Mouse (Mus musculus) cerebellum, adult 11 months (tissue): ENCODE measurements around the gene Cldn6.

ENCODE experiments used
- DNase-seq: peaks from one replicate; pipeline ENCODE4 v3.0.0; 2022

Gene Cldn6

DNA sequence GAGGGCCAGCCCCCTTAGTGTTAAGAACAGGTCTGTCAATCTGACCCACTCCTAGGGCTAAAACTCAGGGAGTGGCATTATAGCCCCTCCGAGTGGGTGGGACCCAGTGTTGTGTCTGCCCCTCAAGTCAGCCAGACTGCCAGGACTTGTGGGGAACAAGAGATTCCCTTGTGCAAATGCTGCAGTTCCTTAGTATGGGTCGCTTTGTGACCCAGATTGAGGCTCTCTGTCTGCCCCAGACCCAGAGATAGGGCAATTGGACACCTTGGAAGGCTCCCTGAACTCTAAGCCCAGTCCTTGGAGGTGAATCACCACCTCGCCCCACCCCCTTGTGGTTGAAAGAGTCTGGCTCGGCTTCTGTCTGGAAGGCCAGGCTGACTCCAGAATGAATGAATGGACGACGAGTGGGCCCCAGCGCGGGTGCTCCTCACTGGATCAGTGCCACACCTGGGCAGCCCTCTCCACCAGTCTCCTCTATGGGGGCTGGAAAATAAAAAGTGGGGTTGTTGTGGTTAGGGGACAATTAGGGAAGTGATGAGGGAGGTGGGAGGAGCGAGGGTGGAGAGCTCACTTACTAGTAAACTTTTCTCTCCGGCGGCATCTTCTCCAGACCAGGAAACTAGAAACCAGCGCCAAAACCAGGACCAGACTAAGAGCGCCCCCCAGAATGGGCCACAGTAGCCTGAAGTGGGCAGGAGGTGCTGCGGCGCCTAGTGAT lies 3.3 kb upstream of the Cldn6 start:
- peak; percentile 65 for DNase-seq

DNA sequence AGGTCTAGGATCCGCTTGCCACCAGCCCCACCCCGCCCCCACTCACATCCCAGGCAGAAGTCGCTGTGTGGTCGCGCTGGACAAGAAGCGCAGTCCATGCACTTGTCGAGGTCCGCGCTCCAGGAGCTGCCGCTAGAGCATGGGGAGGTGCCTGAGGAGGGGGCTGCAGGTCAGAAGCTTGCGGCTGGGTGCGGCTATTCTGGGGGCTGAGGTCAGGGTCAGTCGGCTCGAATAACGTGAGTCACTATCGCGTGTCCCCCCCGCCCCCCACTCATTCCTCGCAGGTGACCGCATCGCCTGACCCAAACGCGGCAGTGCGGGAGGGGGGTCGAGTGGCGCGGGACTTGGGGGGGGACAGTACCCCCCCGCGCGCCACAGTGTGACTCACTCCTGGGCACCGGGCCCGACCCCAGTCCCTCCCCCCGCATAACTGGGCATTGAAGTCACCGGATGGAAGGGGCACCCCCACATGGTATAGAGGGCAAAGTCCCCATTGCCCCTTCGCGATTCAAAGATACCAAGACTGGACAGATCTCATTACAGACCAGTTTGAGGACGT lies 2.5 kb upstream of the Cldn6 start:
- peak; percentile 62 for DNase-seq

DNA sequence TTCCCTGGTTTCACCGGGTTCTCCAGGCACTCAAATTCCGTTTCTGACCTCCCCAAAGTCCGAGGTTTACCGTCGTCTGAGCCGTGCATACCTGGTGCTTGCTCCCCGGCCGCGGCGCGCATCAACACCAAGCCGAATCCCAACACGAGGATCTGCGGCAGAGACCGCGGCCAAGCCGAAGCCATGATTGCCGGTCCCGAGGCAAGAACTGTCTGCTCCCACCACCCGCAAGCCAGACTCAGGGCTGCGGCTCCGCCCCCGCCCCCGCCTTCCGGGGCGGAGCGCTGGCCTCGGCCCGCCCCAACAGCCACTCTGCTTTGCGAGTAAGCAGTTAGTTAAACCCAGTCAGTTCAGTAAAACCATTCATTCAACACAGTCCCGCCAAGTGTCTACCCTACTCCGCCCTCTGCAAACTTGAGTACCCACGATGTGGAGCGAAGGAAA lies 1.8 kb upstream of the Cldn6 start, which contains the start of gene Tnfrsf12a:
Tnfrsf12a (minus strand) TSS at position 233 of the 444 bp plus-strand sequence.
- DNase-seq = peak; percentile 83

DNA sequence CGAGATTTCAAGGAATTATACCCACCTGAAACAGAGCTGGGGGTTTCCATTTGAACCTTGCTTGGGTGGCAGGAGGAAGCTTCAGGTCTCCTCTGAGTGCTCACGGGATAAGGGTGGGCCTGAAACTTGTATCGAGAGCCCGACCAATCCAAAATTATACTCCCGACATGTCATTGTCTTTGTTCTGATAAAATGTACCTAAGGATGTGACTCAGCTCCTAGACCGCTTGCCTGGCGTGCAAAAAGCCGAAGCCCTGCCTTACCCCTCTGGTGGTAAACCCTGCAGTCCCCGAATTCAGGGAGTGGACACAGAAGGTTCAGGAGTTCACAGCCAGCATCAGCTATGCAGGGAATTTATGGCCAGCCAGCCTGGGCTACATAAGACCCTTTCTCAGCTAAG lies 1.3 kb downstream of the Cldn6 start:
- DNase-seq = peak; percentile 9

DNA sequence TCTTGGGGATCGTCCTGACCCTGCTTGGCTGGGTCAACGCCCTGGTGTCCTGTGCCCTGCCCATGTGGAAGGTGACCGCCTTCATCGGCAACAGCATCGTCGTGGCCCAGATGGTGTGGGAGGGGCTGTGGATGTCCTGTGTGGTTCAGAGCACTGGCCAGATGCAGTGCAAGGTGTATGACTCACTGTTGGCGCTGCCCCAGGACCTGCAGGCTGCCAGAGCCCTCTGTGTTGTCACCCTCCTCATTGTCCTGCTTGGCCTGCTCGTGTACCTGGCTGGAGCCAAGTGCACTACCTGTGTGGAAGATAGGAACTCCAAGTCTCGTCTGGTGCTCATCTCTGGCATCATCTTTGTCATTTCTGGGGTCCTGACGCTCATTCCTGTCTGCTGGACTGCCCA lies 2.0 kb downstream of the Cldn6 start:
- peak; percentile 25 for DNase-seq

DNA sequence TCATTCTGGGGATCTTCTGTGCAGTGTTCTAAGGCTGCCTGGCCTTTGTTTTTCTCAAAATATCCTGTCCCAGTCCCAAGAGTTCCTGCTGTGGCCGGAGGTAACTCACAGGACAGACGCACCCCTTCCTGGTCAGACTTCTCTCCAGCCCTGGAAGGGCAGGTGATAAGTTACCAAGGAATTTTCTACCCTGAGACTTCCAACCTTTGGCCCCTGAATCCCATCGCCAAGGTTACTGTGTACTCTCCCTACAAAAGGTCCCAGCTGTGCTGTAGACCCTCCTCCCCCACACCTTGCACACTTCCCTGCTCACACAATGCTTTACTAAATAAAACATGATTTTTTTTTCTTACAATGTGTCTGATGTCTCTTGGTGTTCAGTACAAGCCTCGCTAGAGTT lies 3.0 kb downstream of the Cldn6 start:
- DNase-seq = no peak

DNA sequence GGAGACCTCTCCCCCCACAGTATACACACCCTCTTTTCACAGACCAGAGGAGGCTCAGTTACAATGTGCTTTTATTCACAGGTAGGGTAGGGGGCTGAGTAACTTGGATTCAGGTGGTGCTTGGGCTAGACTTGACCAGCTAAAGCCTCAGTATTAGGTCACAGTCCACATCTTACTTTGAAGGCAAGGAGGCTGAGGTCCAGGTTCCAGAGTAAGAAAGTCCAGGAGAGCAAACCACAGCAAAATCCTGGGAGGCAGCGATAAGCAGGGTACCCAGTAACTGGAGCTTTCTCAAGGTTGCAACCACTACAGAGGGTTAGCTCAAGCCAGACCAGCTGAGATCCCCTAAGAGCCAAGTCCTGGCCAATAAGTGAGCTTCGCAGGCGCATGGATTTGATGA lies 3.5 kb downstream of the Cldn6 start:
- no peak for DNase-seq

DNA sequence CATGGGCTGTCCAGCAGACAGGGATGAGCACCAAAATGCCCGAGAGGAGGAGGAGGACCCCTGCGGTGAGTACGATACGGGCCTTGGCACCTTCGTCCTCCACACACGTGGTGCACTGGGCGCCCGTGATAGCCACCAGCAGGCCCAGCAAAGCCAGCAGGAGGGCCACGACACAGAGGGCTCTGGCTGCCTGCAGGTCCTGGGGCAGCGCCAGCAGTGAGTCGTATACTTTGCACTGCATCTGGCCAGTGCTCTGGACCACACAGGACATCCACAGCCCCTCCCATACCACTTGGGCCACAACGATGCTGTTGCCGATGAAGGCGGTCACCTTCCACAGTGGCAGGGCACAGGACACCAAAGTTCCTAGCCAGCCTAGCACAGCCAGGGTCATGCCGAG lies 4.2 kb downstream of the Cldn6 start:
- no peak for DNase-seq

DNA sequence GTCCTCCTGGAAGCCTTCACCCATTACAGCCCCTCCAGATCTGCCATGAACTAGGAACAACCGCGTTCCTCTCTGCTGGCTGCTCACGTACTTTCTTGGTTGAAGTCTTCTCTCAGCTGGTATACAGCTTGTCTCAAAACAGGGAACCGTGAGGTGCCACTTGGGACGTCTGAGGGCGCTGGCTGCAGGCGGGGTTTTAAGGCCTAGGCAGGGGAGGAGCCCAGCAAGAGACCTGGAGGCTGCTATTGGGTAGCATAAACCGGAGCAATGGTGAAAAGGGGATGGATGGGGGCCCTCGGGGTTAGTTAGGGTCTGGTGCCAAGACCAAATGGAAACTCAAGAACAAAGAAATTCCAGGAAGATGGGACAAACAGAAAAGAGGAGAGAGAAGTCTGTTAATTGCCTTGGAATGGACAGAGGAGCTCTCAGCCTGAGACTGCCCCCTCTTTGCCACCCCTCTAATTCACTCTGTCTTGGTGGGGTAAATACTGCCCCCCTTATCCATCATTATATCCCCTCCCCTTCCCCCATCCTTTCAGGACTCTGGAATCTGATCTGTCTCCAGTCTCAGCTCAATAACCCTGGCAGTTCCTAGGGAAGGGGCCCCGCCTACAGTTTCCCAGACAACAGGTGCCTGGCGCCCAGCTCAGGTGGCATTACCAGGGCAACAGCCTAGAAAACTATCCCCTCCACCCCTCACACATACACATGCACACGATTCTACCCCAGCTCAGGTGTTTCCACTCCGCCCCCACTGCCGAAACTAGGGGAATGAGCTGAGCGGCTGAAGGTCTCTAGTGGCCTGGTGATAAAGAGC lies 5.0 kb downstream of the Cldn6 start, which contains the start of gene Cldn9:
Cldn9 (minus strand) TSS at position 171 of the 817 bp plus-strand sequence.
- DNase-seq = no peak

DNA sequence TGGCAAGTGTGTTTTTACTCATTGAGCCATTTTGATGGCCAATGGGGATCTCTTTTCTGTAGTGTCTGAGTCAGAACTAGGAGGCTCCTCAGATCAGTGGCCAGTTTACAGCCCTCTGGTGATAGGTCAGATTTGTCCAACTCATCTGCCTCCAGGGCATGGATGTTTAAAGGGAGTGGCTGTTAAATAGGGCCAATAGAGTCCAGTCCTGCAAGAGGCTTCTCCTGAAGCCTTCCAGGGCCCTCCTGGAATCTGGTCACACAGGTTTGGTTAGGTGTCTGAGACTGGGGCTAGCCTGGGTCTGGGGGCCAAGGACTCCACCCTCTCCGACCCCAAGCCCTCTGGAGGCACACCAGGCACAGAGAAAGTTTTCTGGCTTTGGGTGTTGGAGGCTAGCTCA lies 15.4 kb downstream of the Cldn6 start:
- no peak for DNase-seq

DNA sequence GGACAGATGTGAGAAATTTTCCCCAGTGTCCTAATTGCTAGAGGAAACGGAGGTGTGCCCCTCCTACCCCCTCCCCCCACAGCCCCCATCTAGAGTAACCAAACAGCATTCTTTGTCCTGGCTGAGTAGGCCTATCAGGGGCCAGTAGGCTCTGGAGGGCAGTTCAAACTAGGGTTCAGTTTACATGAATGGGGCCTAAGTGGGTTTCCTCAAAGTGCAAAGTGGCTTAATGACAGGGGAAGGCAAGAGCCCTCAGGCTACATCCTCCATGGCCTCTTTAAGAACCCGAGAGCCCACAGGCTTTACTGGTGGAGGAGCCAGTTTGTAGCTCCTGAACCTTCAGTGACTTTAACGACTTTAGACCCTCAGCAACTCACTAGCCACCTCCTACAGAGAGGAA lies 16.8 kb downstream of the Cldn6 start:
- no peak for DNase-seq

DNA sequence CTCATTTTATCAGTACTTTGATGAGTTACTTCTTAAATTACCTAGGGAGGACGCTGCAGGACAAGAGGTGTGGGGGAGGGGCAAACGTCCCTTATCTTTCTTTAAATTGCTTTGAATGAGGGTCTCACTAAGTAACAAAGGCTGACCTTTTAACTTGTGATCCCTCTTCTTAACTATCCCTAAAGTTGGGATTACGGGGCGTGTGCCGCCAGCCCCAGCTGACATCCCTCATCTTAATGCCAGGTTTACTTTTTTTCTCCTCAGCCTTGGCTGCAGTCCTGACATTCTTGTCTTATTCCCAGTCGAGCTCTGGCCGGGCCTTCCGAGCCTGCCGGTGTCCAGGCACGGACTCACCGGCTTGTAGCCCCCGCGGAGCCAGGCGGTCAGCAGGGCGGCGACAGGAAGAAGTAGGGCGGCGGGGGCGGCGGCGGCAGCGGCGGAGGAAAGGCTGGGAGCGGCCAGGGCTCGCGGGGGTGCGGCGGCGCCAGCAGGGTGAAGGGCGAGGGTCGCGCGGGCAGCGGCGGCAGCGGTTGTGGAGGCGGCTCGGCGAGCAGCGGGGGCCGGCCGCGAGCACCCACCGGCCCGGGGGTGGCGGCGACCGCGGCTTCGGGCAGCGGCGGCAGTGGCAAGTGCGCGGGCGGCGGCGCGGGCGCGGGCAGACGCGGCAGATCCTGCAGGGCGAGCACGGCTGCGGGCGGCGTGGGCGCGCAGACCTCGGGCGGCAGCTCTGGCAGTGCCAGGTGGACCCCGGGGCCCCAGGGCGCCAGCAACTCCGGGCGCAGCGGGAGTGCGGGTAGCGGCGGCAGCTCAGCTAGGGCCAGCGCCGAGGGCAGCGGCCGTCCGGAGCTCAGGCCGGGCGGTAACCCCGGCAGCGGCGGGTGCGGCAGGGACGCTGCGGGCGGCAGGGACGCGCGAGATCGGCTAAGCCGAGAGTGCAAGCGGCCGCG lies 20.4 kb downstream of the Cldn6 start:
- DNase-seq = peak; percentile 54

DNA sequence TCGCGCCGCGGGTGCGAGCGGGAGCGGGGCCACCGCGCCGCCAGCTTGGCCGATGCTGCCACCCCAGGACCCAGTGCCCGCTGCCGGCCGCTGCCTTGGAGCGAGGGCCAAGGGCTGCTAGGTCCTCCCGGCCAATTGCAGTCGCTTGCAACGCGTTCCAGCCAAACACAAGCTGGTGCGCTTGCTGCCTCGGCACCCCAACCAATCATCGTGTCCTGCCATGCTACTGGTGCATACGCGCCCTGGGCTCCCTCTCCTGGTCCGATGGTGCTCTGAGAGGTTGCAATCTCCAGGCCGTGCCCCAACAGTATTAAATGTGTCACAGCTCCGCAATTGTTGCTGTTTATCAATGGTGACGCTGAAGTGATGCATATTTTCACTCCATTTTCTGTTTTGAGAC lies 21.0 kb downstream of the Cldn6 start:
- peak; percentile 93 for DNase-seq

DNA sequence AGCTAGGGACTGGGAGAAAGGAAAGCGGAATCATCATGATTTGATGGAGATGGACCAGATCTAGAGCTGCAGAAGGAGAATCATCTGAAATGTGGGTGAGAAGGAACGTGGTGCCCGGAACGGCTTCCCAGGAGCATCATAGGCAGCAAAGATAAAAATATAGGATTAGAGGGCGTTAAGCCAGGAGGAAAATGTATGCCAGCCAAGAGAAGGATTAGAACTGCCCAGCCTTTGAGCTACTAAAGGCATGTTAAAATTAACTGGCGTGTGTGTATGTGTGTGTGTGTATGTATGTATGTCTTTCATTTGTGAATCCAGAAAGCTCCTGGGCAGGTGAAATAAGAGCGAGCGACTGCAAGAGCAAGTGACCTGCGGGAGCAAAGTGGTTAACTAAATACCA lies 24.3 kb downstream of the Cldn6 start:
- no peak for DNase-seq

DNA sequence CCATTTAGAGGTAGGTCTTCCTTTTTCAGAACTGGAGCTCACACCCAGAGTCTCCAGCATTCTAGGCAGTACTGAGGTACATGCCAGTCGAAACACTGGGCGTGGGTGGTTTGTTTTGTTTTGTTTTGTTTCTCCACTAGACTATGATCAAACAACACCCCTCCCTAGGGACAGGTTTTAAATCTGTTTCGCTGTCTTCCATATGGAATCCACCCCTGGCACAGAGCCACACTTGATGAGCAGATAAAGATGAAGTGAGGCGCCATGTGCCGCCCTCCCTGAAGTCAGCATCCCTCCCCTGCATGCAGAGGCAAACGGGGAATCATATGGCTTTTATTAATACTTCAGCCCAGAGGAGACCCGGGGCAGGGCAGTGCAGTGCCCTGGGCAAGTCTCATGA lies 25.7 kb downstream of the Cldn6 start:
- no peak for DNase-seq

DNA sequence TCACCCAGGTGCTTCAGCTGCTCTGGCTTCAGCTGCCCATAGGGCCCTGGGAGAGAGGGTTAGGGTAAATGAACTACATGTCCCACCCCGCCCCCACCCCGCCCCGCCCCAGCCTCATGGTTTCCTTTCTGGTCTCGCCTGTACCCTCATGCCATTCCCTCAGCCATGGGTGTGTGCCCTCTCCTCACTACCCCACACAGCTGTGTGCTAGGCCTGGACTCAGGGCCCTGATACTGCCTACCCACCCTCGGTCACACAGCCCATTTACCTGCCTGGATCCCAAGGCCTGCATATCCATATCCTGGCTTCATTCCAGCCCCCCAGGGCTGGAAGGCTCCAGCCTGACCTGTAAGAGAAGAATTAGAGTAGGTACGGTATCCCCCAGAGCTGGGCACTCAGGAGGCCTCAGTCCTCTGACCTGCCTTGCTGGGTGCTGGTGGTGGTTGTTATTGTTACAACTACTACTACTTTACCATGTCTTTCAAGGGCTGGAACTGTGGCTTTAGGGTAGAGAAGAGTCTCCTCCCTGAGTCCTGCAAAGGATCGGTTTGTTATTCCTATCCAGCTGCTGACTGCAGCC lies 26.6 kb downstream of the Cldn6 start:
- DNase-seq = no peak

DNA sequence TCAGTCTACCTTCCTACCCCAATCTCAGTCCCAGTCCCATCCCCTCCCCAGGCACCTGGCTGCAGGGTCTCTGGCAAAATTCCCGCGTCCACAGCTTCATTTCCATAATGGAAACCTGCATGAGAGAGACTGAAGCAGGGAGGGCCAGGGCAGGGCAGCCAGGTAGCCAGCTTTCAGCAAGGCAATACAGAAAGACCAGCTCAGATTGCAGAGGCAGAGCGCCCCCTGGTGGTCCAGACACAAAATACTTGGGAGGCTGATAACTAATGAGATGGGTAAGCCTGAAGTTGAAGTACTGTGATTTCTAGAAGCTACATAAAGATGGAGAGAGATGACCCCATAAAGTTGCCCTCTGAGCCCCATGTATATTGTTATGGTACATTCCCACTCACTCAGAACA lies 27.2 kb downstream of the Cldn6 start:
- peak; percentile 72 for DNase-seq

DNA sequence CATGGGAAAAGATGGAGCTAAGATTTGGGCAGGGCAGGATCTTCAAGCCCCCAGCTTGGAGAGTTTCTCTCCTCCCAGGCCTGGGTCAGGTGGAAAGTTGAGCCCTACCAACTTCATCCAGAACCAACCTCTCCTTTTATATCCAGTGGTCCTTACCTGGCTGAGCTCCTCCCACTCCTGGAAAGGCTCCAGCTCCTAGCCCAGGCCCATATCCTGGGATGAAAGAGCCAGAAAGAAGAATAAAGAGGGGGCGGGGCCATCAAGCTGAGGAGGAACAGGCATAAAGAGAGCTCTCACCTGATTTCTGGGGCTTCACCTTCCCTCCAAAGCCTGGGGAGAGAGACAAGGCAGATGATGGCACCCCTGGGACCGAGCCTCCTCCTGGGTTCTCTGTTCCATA lies 38.0 kb downstream of the Cldn6 start:
- DNase-seq = no peak

DNA sequence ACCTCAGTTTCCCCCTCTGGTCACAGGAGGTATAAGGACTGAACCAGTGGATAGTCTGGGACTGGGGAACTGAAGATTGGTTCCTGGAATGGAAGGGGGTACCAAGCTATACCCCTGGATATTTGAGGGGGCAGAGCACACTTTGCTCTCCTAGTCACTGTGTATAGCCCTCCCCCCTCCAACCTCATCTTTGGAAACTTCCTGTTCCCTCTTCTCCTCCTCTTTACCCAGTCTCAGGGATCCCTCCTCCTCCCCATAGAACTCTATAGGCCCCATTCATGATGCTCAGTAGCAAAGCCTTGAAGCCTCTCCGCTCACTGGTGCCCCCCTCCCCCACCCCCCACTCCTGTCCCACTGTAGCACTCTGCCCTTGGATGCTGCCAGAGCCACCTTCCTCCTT lies 40.4 kb downstream of the Cldn6 start:
- no peak for DNase-seq

DNA sequence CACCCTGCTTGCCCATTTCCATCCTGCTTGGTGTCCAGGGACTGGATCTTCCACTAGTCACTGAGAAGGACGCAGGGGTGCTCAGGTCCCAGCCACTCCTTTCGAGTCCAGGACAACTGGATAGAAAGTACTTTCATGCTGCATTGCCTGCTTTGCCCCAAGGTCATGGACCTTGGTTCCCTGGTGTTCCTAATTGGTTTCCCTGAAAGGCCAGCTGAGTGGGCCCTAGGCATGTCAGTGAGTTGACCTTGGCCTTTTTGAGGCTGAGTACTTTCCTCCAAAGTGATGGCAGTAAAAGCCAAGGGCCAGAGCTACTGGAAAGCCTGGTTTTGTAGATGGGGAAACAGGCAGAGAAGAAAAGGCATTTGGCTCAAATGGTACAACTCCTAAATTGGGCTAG lies 42.8 kb downstream of the Cldn6 start:
- no peak for DNase-seq

DNA sequence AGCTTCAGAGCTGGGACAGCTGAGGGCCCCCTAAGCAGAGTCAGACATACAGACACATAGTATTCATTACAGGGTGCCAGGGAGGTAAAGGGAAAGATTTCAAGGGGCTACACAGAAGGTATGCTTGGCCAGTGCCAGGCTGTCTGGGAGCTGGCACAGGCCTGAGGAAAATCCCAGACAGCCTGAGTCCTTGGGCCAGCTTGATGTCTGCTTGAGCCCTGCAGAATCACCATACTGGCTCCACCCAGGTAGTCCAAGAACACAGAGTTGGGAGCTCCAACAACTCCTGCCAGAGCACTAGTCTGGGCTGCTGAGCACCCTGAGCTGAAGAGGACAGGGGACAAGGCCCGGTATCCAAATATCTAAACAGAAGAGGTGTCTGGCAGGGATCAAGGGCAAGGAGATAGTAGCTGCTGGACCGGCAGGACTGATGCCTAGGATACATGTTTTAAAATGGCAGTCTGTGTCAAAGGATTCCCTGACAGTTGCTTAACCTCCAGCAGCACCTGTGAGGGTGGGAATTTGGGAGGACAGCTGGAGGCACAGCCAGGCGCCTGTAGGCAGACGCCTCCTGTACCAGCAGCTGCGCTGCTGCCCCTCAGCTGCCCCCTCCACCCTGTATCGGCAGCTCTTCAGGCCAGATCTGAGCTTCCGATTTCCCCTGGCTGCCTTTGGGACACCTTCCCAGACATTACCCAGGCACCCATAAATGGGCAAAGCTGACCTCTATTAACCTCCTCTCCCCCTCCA lies 43.5 kb downstream of the Cldn6 start, which contains the start of gene 1520401A03Rik:
1520401A03Rik (minus strand) TSS at position 408 of the 750 bp plus-strand sequence.
- no peak for DNase-seq
